Mouse (Mus musculus): ENCODE measurements around the gene Hcfc1r1.
A peak's percentile ranks its signal among the peaks of the same experiment; 100 is the strongest.

Hcfc1r1 gene

GRCm38 (mm10) chr17:23673424-23674073 is at the start of gene Hcfc1r1, which contains the start of gene Thoc6:
TSS of gene Hcfc1r1 (plus strand) at chr17:23673596.
TSS of gene Thoc6 (minus strand) at chr17:23673882.
- DNase-seq (ENCODE audit: low read depth, low spot score) = peak; percentile 100

GRCm38 (mm10) chr17:23627813-23628212 is 45.6 kb upstream of the Hcfc1r1 start:
- no peak for DNase-seq (ENCODE audit: low read depth, low spot score)

- peak; percentile 86 for DNase-seq (ENCODE audit: low read depth, low spot score)
Measured at GRCm38 (mm10) chr17:23630195-23631020, 43.0 kb upstream of the Hcfc1r1 start.

GRCm38 (mm10) chr17:23631241-23631640 is 42.2 kb upstream of the Hcfc1r1 start:
- no peak for DNase-seq (ENCODE audit: low read depth, low spot score)

GRCm38 (mm10) chr17:23644613-23645495 is 28.5 kb upstream of the Hcfc1r1 start, which contains the start of gene Mmp25:
TSS of gene Mmp25 (minus strand) at chr17:23645277.
- no peak for DNase-seq (ENCODE audit: low read depth, low spot score)

GRCm38 (mm10) chr17:23645894-23646293 is 27.5 kb upstream of the Hcfc1r1 start:
- no peak for DNase-seq (ENCODE audit: low read depth, low spot score)

- DNase-seq (ENCODE audit: low read depth, low spot score) = no peak
Measured at GRCm38 (mm10) chr17:23651363-23651762, 22.0 kb upstream of the Hcfc1r1 start.

- no peak for DNase-seq (ENCODE audit: low read depth, low spot score)
Measured at GRCm38 (mm10) chr17:23653324-23653723, 20.1 kb upstream of the Hcfc1r1 start.

GRCm38 (mm10) chr17:23654001-23654400 is 19.4 kb upstream of the Hcfc1r1 start:
- DNase-seq (ENCODE audit: low read depth, low spot score) = no peak

GRCm38 (mm10) chr17:23654410-23654809 is 19.0 kb upstream of the Hcfc1r1 start:
- DNase-seq (ENCODE audit: low read depth, low spot score) = no peak

GRCm38 (mm10) chr17:23658450-23658849 is 14.9 kb upstream of the Hcfc1r1 start:
- DNase-seq (ENCODE audit: low read depth, low spot score) = no peak

GRCm38 (mm10) chr17:23660117-23660875 is 13.1 kb upstream of the Hcfc1r1 start, which contains the start of gene Bicdl2:
TSS of gene Bicdl2 (plus strand) at chr17:23660506.
- DNase-seq (ENCODE audit: low read depth, low spot score) = peak; percentile 35

- DNase-seq (ENCODE audit: low read depth, low spot score) = no peak
Measured at GRCm38 (mm10) chr17:23660876-23661200, 12.6 kb upstream of the Hcfc1r1 start.

- no peak for DNase-seq (ENCODE audit: low read depth, low spot score)
Measured at GRCm38 (mm10) chr17:23661526-23661925, 11.9 kb upstream of the Hcfc1r1 start.

- peak; percentile 65 for DNase-seq (ENCODE audit: low read depth, low spot score)
Measured at GRCm38 (mm10) chr17:23664556-23665021, 8.8 kb upstream of the Hcfc1r1 start.

- no peak for DNase-seq (ENCODE audit: low read depth, low spot score)
Measured at GRCm38 (mm10) chr17:23665511-23665910, 7.9 kb upstream of the Hcfc1r1 start.

- DNase-seq (ENCODE audit: low read depth, low spot score) = no peak
Measured at GRCm38 (mm10) chr17:23670516-23671074, 2.8 kb upstream of the Hcfc1r1 start.

- DNase-seq (ENCODE audit: low read depth, low spot score) = no peak
Measured at GRCm38 (mm10) chr17:23671519-23671918, 1.9 kb upstream of the Hcfc1r1 start.

- DNase-seq (ENCODE audit: low read depth, low spot score) = no peak
Measured at GRCm38 (mm10) chr17:23672761-23673160, 635 bp upstream of the Hcfc1r1 start.

GRCm38 (mm10) chr17:23674271-23674952 is 1.0 kb downstream of the Hcfc1r1 start:
- peak; percentile 75 for DNase-seq (ENCODE audit: low read depth, low spot score)
